Mouse (Mus musculus) E14TG2a.4 (cell line): ENCODE results near the gene Cd68.
"Not testable (repeated sequence)": the region's sequence is repeated elsewhere in the genome, so short reads cannot be mapped to it uniquely, and the experiment has no call there.

ENCODE experiments used
- H3K27me3 ChIP-seq: 2 replicates; pipeline ENCODE4 v1.6.1; 2014; ENCODE audit warnings: low read length, control low read depth; ENCODE audit not compliant: insufficient read depth
- H3K36me3 ChIP-seq: 2 replicates; pipeline ENCODE4 v1.6.1; 2014; ENCODE audit warnings: low read length, control low read depth; ENCODE audit not compliant: insufficient read depth
- H3K4me1 ChIP-seq: replicated peaks from 2 replicates; pipeline ENCODE4 v1.6.1; 2014; ENCODE audit warnings: low read depth, low read length, control low read depth
- H3K4me3 ChIP-seq: replicated peaks from 2 replicates; pipeline ENCODE4 v1.5.1; 2014; ENCODE audit warnings: mild to moderate bottlenecking, low read length
- H3K9me3 ChIP-seq: 2 replicates; pipeline ENCODE4 v1.6.1; 2014; ENCODE audit warnings: low read length, control low read depth
- CTCF ChIP-seq: conservative IDR thresholded peaks from 2 replicates; pipeline ENCODE4 v1.5.1; 2014; ENCODE audit warnings: low read length
- NANOG ChIP-seq: IDR thresholded peaks from 2 replicates; pipeline ENCODE4 v1.6.1; 2014; ENCODE audit warnings: borderline replicate concordance, low read length, mixed read lengths
- POU5F1 ChIP-seq: IDR thresholded peaks from 2 replicates; pipeline ENCODE4 v1.6.1; 2014; ENCODE audit warnings: low read length, borderline replicate concordance

The Cd68 gene

GRCm38 (mm10) chr11:69708614-69709265 lies 42.8 kb upstream of the Cd68 start:
- H3K4me3 ChIP-seq, result peak overlapping the region; percentile 14; the same call in 1 of the 2 replicates
- no peaks in the 10 kb centered on the region for H3K9me3 ChIP-seq
- no peak for TF ChIP-seq NANOG
- TF ChIP-seq POU5F1, result no peak
- no peak for TF ChIP-seq CTCF
- no peaks in the 10 kb centered on the region for H3K27me3 ChIP-seq
- H3K36me3 ChIP-seq, result no peaks in the 10 kb centered on the region
- peaks cover 75% of the 10 kb centered on the region for H3K4me1 ChIP-seq

GRCm38 (mm10) chr11:69707873-69708381 lies 42.0 kb upstream of the Cd68 start:
- no peaks in the 10 kb centered on the region for H3K36me3 ChIP-seq
- peaks cover 72% of the 10 kb centered on the region for H3K4me1 ChIP-seq
- H3K4me3 ChIP-seq, result peak overlapping the region; percentile 14; the same call in 1 of the 2 replicates
- H3K9me3 ChIP-seq, result no peaks in the 10 kb centered on the region
- no peaks in the 10 kb centered on the region for H3K27me3 ChIP-seq
- TF ChIP-seq POU5F1 (no peak), NANOG (no peak), CTCF (no peak)

- Histone ChIP-seq H3K4me1 (peaks cover 76% of the 10 kb centered on the region), H3K9me3 (no peaks in the 10 kb centered on the region), H3K36me3 (no peaks in the 10 kb centered on the region), H3K27me3 (no peaks in the 10 kb centered on the region), H3K4me3 (peak overlapping the region; percentile 67)
- TF ChIP-seq CTCF (no peak), NANOG (no peak), POU5F1 (no peak)
Observed at GRCm38 (mm10) chr11:69707480-69707847, 41.5 kb upstream of the Cd68 start.

GRCm38 (mm10) chr11:69706775-69707479 lies 41.0 kb upstream of the Cd68 start:
- Histone ChIP-seq H3K4me1 (peaks cover 80% of the 10 kb centered on the region), H3K36me3 (no peaks in the 10 kb centered on the region), H3K9me3 (no peaks in the 10 kb centered on the region), H3K27me3 (no peaks in the 10 kb centered on the region), H3K4me3 (peak overlapping the region; percentile 67)
- TF ChIP-seq CTCF (no peak), NANOG (no peak), POU5F1 (no peak)

GRCm38 (mm10) chr11:69704613-69705010 lies 38.7 kb upstream of the Cd68 start:
- Histone ChIP-seq H3K27me3 (no peaks in the 10 kb centered on the region), H3K4me3 (peak overlapping the region; percentile 48), H3K9me3 (no peaks in the 10 kb centered on the region), H3K4me1 (peaks cover 80% of the 10 kb centered on the region), H3K36me3 (no peaks in the 10 kb centered on the region)
- TF ChIP-seq CTCF (no peak), POU5F1 (no peak), NANOG (no peak)

GRCm38 (mm10) chr11:69703814-69704612 lies 38.1 kb upstream of the Cd68 start:
- H3K27me3 ChIP-seq, result no peaks in the 10 kb centered on the region
- H3K9me3 ChIP-seq, result no peaks in the 10 kb centered on the region
- H3K4me1 ChIP-seq, result peaks cover 79% of the 10 kb centered on the region
- TF ChIP-seq CTCF, result no peak
- TF ChIP-seq NANOG, result peak; percentile 90
- H3K36me3 ChIP-seq, result no peaks in the 10 kb centered on the region
- H3K4me3 ChIP-seq, result peak overlapping the region; percentile 24

- peaks cover 77% of the 10 kb centered on the region for H3K4me1 ChIP-seq
- not testable (repeated sequence) for H3K4me3 ChIP-seq
Observed at GRCm38 (mm10) chr11:69703381-69703780, 37.4 kb upstream of the Cd68 start.

GRCm38 (mm10) chr11:69702886-69703285 lies 36.9 kb upstream of the Cd68 start:
- not testable (repeated sequence) for H3K27me3 ChIP-seq, H3K9me3 ChIP-seq, H3K36me3 ChIP-seq, H3K4me3 ChIP-seq
- H3K4me1 ChIP-seq, result peaks cover 75% of the 10 kb centered on the region

More at GRCm38 (mm10) chr11:69703381-69703780, 37.4 kb upstream of the Cd68 start:
- not testable (repeated sequence) for H3K27me3 ChIP-seq, H3K9me3 ChIP-seq, H3K36me3 ChIP-seq
